Mouse (Mus musculus) spleen, postnatal 10 days (tissue): ENCODE data around the gene Nol12.

Experiments
- DNase-seq, 2 experiments: peaks; one replicate each; pipeline ENCODE4 v3.0.0; 2021 to 2022; ENCODE audit warnings: low spot score in 2 of 2

Gene Nol12

GRCm38 (mm10) chr15:78948152-78948725 is 13.5 kb downstream of the Nol12 start:
- DNase-seq: no peak

- no peak for DNase-seq
Measured at GRCm38 (mm10) chr15:78948883-78949282, 14.2 kb downstream of the Nol12 start.

DNA sequence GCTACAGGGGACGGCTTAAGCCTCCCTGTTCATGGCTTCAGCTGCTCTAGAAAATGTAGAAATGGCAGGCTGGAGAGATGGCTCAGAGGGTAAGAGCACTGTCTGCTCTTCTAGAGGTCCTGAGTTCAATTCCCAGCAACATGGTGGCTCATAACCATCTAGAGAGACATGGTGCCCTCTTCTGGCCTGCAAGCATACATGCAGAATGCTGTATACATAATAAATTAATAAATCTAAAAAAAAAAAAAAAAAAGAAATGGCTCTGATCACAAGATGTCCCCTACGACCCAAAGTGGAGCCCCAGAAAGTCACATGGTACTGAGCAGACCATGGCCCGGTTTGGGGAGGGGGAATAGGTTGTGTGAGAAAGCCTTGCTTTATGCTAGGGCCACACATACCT is 20.9 kb downstream of the Nol12 start:
- no peak for DNase-seq

DNA sequence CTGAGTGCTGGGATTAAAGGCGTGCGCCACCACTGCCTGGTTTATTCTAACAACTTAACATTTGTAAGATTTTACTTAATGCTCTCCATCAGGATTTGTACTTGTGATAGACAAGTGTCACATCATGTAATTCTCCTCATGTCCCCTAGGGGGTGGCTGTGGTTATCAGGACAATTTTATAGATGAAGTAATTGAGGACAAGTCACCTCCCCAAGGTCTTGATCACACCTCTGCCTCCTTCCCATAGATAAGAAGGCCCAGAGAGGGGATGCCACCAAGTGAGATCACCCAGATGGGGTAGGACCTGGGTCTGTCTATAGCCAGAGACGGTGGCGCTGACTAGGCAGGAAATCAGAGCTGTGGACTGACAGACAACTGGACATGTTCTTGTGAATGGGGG is 21.6 kb downstream of the Nol12 start:
- DNase-seq: no peak

GRCm38 (mm10) chr15:78957021-78957420 is 22.3 kb downstream of the Nol12 start:
- DNase-seq: no peak

DNA sequence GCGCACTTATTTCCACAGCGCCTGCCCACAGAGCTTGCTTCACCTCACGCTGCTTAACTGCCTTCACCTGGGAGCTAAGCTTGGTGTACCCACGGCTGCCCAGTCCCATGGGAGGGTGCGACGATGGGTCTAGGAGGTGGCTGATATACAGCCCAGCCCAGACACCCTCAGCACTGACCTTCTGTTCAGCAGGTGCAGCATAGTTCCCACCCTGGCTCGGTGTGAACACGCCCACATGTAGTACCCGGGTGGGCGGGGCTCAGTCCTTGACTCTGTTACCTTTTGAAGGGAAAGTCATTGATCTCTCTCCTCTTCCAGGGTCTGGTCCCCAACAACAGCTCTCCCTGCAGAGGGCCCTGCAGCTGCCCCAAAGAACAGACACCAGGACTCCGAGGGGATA is 24.8 kb downstream of the Nol12 start:
- no peak for DNase-seq

DNA sequence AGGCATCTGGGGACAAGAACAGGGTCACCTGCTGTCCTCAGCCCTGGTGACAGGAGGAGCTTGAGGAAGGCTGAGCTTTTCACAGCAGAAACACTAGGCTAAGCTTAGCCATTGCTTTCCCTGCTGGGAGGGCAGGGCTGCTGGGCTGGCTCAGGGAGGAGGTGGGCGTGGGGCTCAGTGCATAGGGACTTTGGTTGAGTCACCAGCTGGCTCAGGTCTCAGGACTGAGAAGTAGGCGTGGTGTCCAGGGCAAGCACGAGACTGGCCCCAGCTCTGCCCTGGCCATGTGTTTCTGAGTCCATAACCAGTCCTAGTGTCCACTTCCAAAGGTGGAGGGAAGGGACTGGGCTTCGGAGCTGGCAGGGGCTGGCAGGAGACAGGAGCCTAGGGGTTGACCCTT is 25.4 kb downstream of the Nol12 start:
- DNase-seq: no peak

GRCm38 (mm10) chr15:78962885-78963284 is 28.2 kb downstream of the Nol12 start:
- peak in 1 of 2 experiments; percentile 77 for DNase-seq

DNA sequence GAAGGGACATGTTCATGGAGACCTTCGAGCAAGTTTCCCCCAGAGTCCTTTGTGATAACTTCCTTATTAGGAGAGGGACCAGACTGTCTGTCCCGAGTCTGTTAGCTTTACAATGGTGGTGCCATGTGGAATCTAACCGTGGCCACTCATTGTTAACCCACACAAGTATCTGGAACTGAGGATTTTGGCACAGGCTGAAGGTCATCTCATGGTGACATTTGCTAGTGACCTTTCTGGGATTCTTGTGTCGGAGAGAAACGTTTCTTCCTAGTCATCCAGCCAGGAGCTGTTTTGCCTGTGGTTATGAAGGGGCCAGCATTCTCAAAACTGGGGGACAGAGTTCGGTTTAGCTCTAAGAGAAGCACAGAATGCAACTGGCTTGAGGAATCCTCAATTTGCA is 36.9 kb downstream of the Nol12 start:
- DNase-seq: no peak

DNA sequence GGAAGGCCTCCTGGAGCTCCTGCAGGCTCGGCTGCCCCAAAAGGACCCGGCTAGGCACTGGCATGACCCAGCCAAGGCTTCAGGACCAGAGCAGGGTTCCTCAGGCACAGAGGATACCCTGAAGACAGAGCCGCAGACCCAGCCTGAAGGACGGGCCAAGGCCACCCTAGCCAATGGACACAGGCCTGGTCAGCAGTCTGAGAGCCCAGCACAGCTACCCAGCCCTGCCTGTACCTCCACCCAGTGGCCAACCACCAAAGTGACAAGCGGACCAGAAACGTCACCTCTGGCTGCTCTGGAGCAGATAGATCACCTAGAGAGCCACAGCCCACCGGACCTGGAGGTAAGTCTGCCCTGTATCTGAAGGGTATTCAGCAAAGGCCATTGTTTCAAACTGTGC is 39.2 kb downstream of the Nol12 start:
- no peak for DNase-seq

DNA sequence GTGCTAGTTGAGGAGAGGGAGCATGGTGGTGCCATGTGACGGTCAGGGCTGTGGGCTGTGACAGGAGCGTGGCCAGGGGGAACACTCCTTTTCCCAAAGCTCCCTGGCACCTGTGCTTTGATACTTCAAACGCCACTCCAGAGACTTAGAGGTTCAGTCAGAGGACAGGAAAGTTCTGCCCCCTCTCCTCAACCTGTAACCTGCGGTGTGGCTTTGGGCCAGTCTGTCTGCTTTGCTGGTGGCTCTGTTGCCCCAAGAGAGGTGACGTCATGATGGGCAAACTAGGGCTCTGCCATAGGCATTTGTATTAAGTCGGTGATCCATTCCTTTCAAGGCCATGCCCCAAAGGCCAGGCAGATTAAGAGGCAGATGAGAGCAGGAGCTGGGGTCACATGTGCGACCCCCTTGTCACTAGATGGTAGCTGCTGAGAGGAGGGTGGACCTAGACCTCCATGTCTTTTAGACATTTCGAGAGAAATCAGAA is 43.0 kb downstream of the Nol12 start:
- no peak for DNase-seq

GRCm38 (mm10) chr15:78978875-78979274 is 44.1 kb downstream of the Nol12 start:
- peak; percentile 26 to 73 for DNase-seq

DNA sequence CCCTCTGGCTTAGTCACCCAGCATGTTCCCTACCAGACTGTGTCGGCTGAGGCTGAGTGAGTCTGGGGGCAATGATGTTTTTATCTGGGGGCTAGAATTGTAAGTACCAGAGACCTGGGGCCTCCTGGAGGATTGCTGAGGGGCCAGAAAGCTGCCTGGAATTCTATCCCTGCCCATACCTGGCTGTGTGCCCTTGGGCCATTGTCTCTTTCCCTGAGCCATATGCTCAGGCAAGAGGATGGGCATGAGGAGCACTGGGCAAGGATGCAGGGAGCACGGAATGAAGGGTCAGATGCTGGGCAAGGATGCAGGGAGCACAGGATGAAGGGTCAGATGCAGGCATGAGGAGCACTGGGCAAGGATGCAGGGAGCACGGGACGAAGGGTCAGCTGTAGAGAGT is 45.4 kb downstream of the Nol12 start:
- DNase-seq: no peak

DNA sequence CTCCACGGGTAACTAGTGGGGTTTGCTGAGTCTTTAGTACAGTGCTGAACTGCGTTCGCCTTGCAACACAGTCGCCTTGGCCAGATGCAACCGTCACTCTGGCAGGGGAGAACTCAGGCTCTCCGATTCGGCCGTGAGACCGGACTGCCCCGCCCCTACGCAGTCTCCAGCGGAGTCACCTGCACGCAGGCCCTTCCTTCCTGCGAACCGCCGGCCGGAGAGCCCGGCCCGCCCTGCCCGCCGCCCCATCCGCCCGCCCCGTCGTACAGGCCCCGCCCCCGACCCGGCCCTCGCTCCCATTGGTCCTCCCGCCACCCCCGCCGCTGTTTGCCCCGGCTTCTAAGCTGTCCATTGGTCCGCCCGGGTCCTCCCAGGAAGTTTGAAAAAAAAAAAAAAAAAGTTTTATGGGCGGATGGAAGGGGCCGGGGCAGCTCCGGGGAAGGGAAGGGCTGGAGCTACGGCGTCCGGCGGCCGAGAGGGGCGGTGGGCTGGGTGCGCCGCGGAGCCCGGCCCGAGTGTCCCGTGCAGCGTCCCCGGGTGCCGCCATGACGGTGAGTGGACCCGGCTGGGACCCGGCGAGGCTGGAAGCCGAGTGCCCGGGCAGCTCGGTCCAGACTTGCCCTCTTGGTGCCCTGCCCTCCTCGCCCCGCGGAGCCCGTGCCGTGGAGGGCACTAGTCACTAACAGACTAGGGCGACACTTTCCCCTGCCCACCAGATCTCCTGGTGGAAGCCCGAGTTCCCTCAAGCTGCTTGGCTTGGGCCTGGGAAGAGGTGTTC is 48.1 kb downstream of the Nol12 start:
- peak; percentile 76 to 94 for DNase-seq

GRCm38 (mm10) chr15:78983436-78984285 is 48.9 kb downstream of the Nol12 start:
- DNase-seq: peak in 1 of 2 experiments; percentile 78

DNA sequence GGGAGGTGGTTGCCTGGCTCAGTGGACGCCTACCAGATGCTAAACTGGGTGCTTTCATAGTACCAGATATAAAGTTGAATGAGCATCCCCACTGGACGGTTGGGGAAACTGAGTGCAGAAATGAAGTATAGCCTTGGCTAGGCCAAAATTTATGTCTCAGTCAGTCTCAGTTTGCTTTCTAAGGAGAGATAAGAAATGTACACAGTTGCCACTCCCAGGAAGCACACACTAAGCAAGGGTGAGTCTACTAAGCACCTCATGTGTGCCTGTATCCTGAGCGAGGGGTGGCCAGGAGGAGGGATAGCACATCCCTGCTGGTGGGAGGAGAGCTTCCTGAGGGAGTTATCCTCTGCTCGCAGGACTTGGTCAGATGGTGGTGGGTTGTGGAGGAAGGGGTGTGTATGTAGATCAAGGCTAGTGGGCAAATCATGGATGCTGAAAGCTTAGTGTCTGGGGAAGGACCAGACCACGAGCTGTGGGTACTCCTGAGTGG is 49.6 kb downstream of the Nol12 start:
- DNase-seq: no peak

DNA sequence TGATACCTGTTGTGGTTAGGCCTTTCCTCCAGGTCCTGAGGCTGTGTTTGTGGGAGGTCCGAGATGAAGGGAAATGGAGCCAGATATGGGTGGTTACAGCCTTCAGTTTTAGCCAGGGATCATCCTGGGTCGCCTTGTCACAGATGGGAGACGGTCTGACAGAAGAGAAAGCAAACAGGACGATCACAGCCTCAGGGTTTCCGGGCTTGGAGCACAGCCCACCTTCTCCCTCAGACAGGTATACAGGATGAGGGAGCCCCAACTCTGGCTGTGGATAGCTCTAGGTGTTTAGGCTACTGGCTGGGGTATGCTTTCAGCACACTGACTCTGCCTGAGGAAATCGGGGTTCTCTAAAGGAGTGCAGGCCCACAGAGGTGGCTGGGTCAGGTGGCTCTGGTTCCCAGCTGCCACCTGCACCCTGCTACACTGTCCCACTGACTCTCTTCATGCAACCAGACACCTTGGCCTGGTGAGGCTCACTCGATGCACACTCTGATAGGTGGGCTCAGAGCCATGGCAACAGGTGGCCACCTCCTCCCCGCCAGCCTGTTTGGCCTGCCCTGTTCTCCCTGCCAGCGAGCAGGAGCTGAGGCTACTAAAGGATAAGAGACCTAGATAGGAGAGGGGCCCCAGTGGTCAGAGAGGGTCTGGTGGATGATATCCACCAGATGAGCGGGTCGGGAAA is 51.9 kb downstream of the Nol12 start:
- no peak for DNase-seq

DNA sequence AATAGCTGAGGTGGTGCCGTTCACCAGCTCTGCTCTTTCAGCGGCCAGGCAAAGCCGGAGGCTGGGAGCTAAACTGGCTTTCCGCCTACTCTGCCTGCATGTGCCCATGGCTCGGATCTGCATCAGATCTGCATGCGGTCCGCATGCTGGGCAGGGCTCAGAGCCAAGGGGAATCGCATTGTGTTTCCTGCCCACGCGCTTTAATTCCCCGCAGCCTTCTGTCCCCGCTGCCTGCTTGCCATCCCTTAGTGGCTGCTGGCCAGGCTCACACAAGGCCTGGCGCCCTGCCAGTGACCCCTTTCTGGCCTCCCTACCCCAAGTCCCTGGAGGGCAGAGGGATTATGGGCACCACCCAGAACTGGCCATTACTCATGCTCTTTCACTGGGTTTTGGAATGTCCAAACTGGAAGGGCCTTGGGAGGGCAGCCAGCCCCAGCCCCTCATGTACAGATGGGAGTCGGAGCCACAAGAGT is 53.8 kb downstream of the Nol12 start:
- no peak for DNase-seq

DNA sequence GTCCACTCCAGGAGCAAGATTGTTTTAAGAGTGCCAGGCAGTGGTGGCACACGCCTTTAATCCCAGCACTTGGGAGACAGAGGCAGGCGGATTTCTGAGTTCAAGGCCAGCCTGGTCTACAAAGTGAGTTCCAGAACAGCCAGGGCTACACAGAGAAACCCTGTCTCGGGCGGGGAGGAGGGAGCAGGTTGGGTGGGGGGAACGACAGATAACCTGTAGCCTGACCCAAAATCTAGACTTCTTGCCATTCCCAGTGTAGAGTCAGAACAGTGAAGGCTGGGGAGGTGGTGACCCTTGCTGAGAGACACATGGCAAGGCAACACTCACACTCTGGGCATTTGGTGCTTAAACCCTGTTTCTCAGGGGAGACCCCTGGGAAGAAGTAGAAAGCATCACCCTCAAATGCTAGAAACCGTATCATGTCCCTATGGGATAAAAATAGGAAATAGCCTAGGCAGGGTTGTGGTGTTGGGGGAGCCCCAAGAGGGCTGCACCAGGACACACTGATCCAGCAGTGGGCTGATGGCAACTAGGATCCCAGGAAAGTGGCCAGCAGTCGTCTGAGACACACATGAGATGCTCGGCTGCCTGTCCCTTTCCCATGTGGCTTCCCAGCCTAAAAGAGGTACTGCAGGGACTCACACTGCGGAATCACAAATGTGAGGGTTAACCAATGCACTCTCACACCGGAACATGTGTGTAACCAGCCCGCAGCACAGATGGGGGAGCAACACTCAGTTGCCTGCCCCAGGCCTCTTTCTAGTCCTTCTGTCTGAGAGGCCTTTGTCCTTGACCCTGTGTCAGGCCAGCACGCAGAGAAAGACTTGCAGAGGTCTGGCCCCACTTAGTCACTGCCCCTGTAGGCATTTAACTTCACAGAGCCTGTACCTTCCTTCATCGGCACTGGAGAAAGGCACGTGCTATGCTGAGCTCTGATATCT is 54.7 kb downstream of the Nol12 start:
- DNase-seq: no peak

- no peak for DNase-seq
Measured at GRCm38 (mm10) chr15:78990093-78990463, 55.3 kb downstream of the Nol12 start.
